Mouse (Mus musculus): Measurements from ENCODE around the gene Cers6.

- TF ChIP-seq CTCF (IDR thresholded peaks at IDR 0.05; ENCODE audit: low read depth) (no peak), EP300 (IDR thresholded peaks at IDR 0.05; ENCODE audit: low read depth) (no peak)
Observed at GRCm38 (mm10) chr2:68946819-68947218, 85.6 kb downstream of the Cers6 start.

Measured in liver, embryonic 14.5 days (tissue).